Mouse (Mus musculus) c-Kit-positive CD71-positive TER-119-positive erythroid progenitor cells, embryonic 14.5 days (primary cell): Measurements from ENCODE around the gene Stx5a.

Source experiments
- DNase-seq: peaks from one replicate; pipeline ENCODE4 v3.0.0-alpha.2; 2013; ENCODE audit warnings: low spot score

Gene Stx5a

DNA sequence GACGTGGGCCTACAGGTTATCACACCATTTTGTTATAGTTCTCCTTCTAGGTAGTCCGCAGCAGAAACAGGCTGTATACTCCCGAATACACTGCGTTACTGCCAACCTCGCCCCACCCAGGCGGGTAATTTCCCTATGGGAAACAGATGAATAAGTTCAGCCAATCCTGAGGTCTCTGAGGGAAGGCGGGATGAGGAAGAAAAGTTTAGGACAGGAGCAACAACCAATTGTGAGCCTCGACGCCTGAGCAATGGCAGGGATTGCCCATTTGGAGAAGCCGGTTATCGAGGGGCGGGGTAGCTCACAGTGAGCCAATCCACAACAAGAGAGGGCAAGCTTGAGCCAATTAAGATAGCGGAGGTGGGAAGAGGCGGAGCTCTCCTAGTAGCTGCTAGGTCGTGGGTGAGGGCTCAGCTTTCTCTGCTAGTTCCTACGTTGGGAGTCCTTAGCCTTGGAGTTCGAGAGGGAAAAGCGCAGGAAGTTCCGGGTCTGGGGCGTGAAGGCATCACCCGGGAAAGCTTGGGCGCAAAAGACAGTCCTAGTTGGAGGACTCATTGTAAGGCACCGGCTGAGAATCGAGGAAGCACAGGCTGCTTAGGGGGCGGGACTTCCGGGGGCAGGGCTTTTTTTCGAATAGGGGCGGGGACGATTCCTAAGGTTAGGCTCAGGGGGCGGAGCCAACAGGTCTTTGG, 61.1 kb downstream of the Stx5a start, which contains the start of gene Zbtb3:
Zbtb3 (plus strand) TSS at position 426 of the 692 bp plus-strand sequence.
- peak; percentile 98 for DNase-seq

GRCm38 (mm10) chr19:8803204-8803780, 62.1 kb downstream of the Stx5a start:
- DNase-seq: no peak

- no peak for DNase-seq
Measured at GRCm38 (mm10) chr19:8803879-8804660, 62.9 kb downstream of the Stx5a start.
